Mouse (Mus musculus) bone marrow macrophage, adult 2 months (primary cell): ENCODE data around the gene Midn.

Experiments used
- CTCF ChIP-seq: IDR thresholded peaks from 2 replicates; pipeline ENCODE4 v1.5.1; 2012; ENCODE audit warnings: low read depth, mild to moderate bottlenecking, low read length, moderate library complexity
- POLR2A ChIP-seq: IDR thresholded peaks from 2 replicates; pipeline ENCODE4 v1.6.1; 2012; ENCODE audit warnings: mild to moderate bottlenecking, low read depth, low read length, borderline replicate concordance

DNA sequence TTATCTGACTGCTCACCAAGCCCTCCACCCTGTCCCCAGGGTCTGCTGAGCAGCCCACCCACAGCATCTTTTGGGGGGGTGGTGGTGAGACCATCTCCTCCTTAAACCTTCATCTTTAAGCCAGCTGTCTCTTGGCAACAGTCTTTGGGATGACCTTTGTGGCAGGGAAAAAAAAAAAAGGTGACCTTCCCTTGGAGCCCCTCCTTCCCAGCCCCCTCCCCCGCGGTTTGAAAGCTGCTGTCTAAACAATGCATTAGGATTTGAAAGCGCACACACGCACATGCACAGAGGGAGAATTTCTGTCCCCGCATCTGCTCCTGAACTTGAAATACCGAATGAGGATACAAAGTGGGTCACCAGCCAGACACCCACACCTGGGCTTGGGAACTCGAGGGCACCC is 56.0 kb downstream of the Midn start:
- no peak for TF ChIP-seq POLR2A
- TF ChIP-seq CTCF, result no peak
